In the genomic region with DNA sequence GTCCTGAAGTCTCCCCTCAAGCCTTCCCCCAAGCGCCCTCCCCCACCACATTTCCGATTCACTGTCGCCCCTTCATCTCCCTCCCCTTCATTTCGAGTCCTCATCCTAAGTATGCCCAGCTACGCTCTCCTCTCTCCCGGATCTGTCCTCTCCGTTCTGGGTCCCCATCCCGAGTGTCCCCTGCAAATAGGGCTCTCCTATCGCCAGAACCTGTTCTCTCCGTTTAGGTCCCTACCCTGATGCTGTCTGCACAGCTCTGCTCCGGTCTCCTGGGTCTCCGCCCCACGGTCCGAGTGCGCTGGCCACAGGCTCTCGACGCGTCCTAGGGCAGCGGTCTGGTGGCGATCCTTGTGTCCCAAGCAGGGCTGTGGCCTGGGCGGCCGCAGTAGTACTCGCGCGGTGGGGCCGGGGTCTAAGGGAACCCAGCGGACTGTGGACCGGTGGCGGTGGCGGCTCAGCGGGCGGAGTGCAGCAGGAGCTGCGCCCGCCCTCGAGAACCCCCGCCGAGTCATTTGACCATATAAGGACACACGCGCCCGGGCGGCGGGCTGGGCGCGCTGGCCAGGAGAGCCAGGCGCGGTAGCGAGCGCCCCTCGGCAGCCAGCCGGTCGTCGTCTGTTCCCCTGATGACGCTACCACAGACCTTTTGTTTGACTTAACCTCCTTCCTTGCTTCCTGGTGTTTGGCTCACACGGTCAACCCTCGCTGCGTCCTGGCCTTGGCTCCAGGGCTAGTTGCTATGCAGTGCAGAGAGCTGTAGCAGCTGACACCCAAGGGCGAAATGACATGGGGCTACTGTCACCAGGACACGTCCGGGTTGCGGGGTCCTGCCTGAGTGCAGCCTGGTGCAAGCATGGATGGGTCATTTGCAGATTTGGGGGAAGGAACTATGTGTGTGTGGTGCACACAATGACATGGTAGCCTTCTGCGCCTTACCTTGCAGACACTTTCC, we compare ENCODE assay signal across 8 mouse cellular contexts. TPM values are rescaled to one million over a fixed set of nuclear protein-coding genes. Genes with fewer than 3 reads are reported as not detected.
DNase-seq lines count a peak whose midpoint lies in the region; ATAC-seq and TF ChIP-seq lines count a peak whose summit lies in the region.

No protein-coding gene starts in this region.

- 0 out of 2 replicates have a peak, but pooled peaks cover 4% of the 10 kb centered on the region for H3K9me3 ChIP-seq in hindbrain, postnatal 0 days (ENCODE audit: low read length)

- peak overlapping the region; percentile 88 for H3K4me3 ChIP-seq in gastrocnemius, adult 2 months
- peak overlapping the region; percentile 66 for H3K4me3 ChIP-seq in hindbrain, postnatal 0 days (ENCODE audit: low read length)

- H3K4me2 ChIP-seq in hindbrain, postnatal 0 days (ENCODE audit: low read depth, low read length): peak overlapping the region; percentile 87

- H3K9ac ChIP-seq in hindbrain, postnatal 0 days (replicated peaks; ENCODE audit: low read length): peak overlapping the region; percentile 78

- WGBS in hindbrain, postnatal 0 days: 4% methylated on average over 61 of the region's 61 CpGs

- peak overlapping the region; percentile 83 for H3K27ac ChIP-seq in gastrocnemius, adult 2 months
- peak overlapping the region; percentile 78 for H3K27ac ChIP-seq in hindbrain, postnatal 0 days

- CTCF ChIA-PET in Patski (lab: Charles Lee): interaction anchor here (0.8 to 3.3 kb wide), 7 partner anchors 19 to 100 kb away, joined by 3 to 14 read pairs (median 8); no protein-coding TSS in a partner anchor

- in situ Hi-C loops in Patski (cut with MboI; ENCODE audit: low pct_unique_long_range_greater_than_20kb): loop anchor here (5.0 kb wide), 1 partner anchor 59 kb away; no protein-coding TSS in a partner anchor

- H3K4me1 ChIP-seq in hindbrain, postnatal 0 days (ENCODE audit: insufficient read depth, low read length): no peaks in the 10 kb centered on the region

- H3K27me3 ChIP-seq in Patski: no peaks in the 10 kb centered on the region
- no peaks in the 10 kb centered on the region for H3K27me3 ChIP-seq in hindbrain, postnatal 0 days (ENCODE audit: insufficient read depth, low read length)

- POLR2A ChIA-PET in Patski (lab: Charles Lee): interaction anchor here (0.5 to 5.3 kb wide), 13 partner anchors 8 to 89 kb away, joined by 3 to 40 read pairs (median 4); no protein-coding TSS in a partner anchor

- ATAC-seq in Patski: peak; percentile 86
- ATAC-seq in hindbrain, postnatal 0 days: peak; percentile 93
- ATAC-seq in megakaryocyte, adult 5-6 weeks (ENCODE audit: poor library complexity, severe bottlenecking): peak; percentile 93

- no peaks in the 10 kb centered on the region for H3K36me3 ChIP-seq in hindbrain, postnatal 0 days (ENCODE audit: insufficient read depth, low read length)

- intact Hi-C loops in gastrocnemius, adult 2 months (cut with DNase I): no loop called here

- no peak for TF ChIP-seq CTCF in Patski (IDR thresholded peaks at IDR 0.05)
- TF ChIP-seq CTCF in gastrocnemius, adult 2 months (IDR thresholded peaks at IDR 0.05): no peak
- TF ChIP-seq CTCF in hindbrain, postnatal 0 days (IDR thresholded peaks at IDR 0.05; ENCODE audit: low read depth): no peak

- DNase-seq in Patski (ENCODE audit: low read depth, low spot score): no peak
- peak; percentile 64 to 74 for DNase-seq in cerebellum, postnatal 25 days
- peak; percentile 78 for DNase-seq in gastrocnemius, adult 2 months
- DNase-seq in hindbrain, postnatal 0 days (ENCODE audit: low spot score): peak; percentile 87
- DNase-seq in left cerebral cortex, adult 8-10 months (ENCODE audit: low spot score in 2 of 2): peak; percentile 57 to 74
- peak; percentile 67 to 78 for DNase-seq in right cerebral cortex, adult 2 months (ENCODE audit: low spot score in 2 of 2)
- DNase-seq in yolk sac, embryonic 10.5 days (ENCODE audit: low spot score): peak; percentile 86

RNA-seq across cellular contexts. Expression of a gene that starts 33.0 kb away (rescaled TPM):
- polyA plus RNA-seq in Patski (2021): 380 TPM
- 1 to 10 TPM; 3.0 to 8.3 TPM for total RNA-seq in gastrocnemius, adult 2 months (2021)
- total RNA-seq in hindbrain, postnatal 0 days (2014; rRNA removed): 29.7 and 37.7 TPM in 2 replicates
- polyA plus RNA-seq in hindbrain, postnatal 0 days (2015; fragmentation: Nextera tagmentation; extraction: Ambion mirVana): 24.5 and 25.6 TPM in 2 replicates
- 10 to 100 TPM; 51.8 to 54.6 (median 52.9) TPM for total RNA-seq in left cerebral cortex, adult 8-10 months (2022)
- total RNA-seq in megakaryocyte, adult 5-6 weeks (2015): 0.64 TPM in 1 of 2 replicates, not detected in the other
- 1.0 and 1.4 TPM in 2 replicates for total RNA-seq in megakaryocyte, adult 5-6 weeks (2017)
